Mouse (Mus musculus): ENCODE data around the gene 9530053A07Rik. TPM values are rescaled to one million over a fixed set of nuclear protein-coding genes. Genes with fewer than 3 reads are reported as not detected.
A peak's percentile ranks its signal among the peaks of the same experiment; 100 is the strongest.
"Not testable (repeated sequence)": the region's sequence is repeated elsewhere in the genome, so short reads cannot be mapped to it uniquely, and the experiment has no call there.

Gene 9530053A07Rik
- not detected in 2 replicates for polyA plus RNA-seq (2012; rRNA removed)

GRCm38 (mm10) chr7:28129166-28129565 lies at the start of gene 9530053A07Rik:
TSS of gene 9530053A07Rik (plus strand) at chr7:28129466.
- TF ChIP-seq CTCF (IDR thresholded peaks at IDR 0.05; ENCODE audit: extremely low read depth, insufficient read depth, insufficient read length, insufficient replicate concordance) (no peak), POLR2A (IDR thresholded peaks at IDR 0.05; ENCODE audit: low read depth, low read length) (no peak)
- no peaks in the 10 kb centered on the region for H3K36me3 ChIP-seq (ENCODE audit: control insufficient read depth, insufficient read depth, low read length)
- no peak for DNase-seq (ENCODE audit: low read depth in 1 of 2, low spot score in 2 of 2)
- no peak within 1 kb of the TSS for H3K27ac ChIP-seq (ENCODE audit: insufficient read depth, low read length)
- H3K27me3 ChIP-seq (ENCODE audit: control insufficient read depth, insufficient read depth, low read length), result no peaks in the 10 kb centered on the region
- H3K4me1 ChIP-seq (ENCODE audit: control insufficient read depth, insufficient read depth, insufficient read length), result no peaks in the 10 kb centered on the region
- H3K4me3 ChIP-seq (ENCODE audit: extremely low read depth, insufficient read depth, insufficient read length), result no peak within 1 kb of the TSS
- WGBS, result 75% methylated on average over 5 of the region's 5 CpGs

- Histone ChIP-seq H3K27me3 (ENCODE audit: control insufficient read depth, insufficient read depth, low read length) (no peaks in the 10 kb centered on the region), H3K4me1 (ENCODE audit: control insufficient read depth, insufficient read depth, insufficient read length) (no peaks in the 10 kb centered on the region), H3K36me3 (ENCODE audit: control insufficient read depth, insufficient read depth, low read length) (no peaks in the 10 kb centered on the region), H3K4me3 (ENCODE audit: extremely low read depth, insufficient read depth, insufficient read length) (no peak overlapping the region), H3K27ac (ENCODE audit: insufficient read depth, low read length) (no peak overlapping the region)
- WGBS, result 84% methylated on average over 7 of the region's 7 CpGs
- TF ChIP-seq CTCF (IDR thresholded peaks at IDR 0.05; ENCODE audit: extremely low read depth, insufficient read depth, insufficient read length, insufficient replicate concordance) (no peak), POLR2A (IDR thresholded peaks at IDR 0.05; ENCODE audit: low read depth, low read length) (no peak)
- DNase-seq (ENCODE audit: low read depth in 1 of 2, low spot score in 2 of 2), result no peak
Measured at GRCm38 (mm10) chr7:28084215-28084614, 45.1 kb upstream of the 9530053A07Rik start.

- H3K4me3 ChIP-seq (ENCODE audit: extremely low read depth, insufficient read depth, insufficient read length), result no peak overlapping the region
- TF ChIP-seq POLR2A (IDR thresholded peaks at IDR 0.05; ENCODE audit: low read depth, low read length) (no peak), CTCF (IDR thresholded peaks at IDR 0.05; ENCODE audit: extremely low read depth, insufficient read depth, insufficient read length, insufficient replicate concordance) (no peak)
- no peak overlapping the region for H3K27ac ChIP-seq (ENCODE audit: insufficient read depth, low read length)
- H3K4me1 ChIP-seq (ENCODE audit: control insufficient read depth, insufficient read depth, insufficient read length), result no peaks in the 10 kb centered on the region
- WGBS, result 81% methylated on average over 16 of the region's 16 CpGs
- H3K36me3 ChIP-seq (ENCODE audit: control insufficient read depth, insufficient read depth, low read length), result no peaks in the 10 kb centered on the region
- DNase-seq (ENCODE audit: low read depth in 1 of 2, low spot score in 2 of 2), result no peak
- no peaks in the 10 kb centered on the region for H3K27me3 ChIP-seq (ENCODE audit: control insufficient read depth, insufficient read depth, low read length)
Measured at GRCm38 (mm10) chr7:28086236-28086635, 43.0 kb upstream of the 9530053A07Rik start.

GRCm38 (mm10) chr7:28093541-28093940 lies 35.7 kb upstream of the 9530053A07Rik start:
- TF ChIP-seq POLR2A (IDR thresholded peaks at IDR 0.05; ENCODE audit: low read depth, low read length) (no peak), CTCF (IDR thresholded peaks at IDR 0.05; ENCODE audit: extremely low read depth, insufficient read depth, insufficient read length, insufficient replicate concordance) (no peak)
- no peaks in the 10 kb centered on the region for H3K27me3 ChIP-seq (ENCODE audit: control insufficient read depth, insufficient read depth, low read length)
- no peak overlapping the region for H3K27ac ChIP-seq (ENCODE audit: insufficient read depth, low read length)
- DNase-seq (ENCODE audit: low read depth in 1 of 2, low spot score in 2 of 2), result no peak
- H3K4me3 ChIP-seq (ENCODE audit: extremely low read depth, insufficient read depth, insufficient read length), result no peak overlapping the region
- H3K36me3 ChIP-seq (ENCODE audit: control insufficient read depth, insufficient read depth, low read length), result no peaks in the 10 kb centered on the region
- WGBS, result 50% methylated on average over 11 of the region's 11 CpGs
- H3K4me1 ChIP-seq (ENCODE audit: control insufficient read depth, insufficient read depth, insufficient read length), result no peaks in the 10 kb centered on the region

- Histone ChIP-seq H3K27ac (ENCODE audit: insufficient read depth, low read length) (no peak overlapping the region), H3K36me3 (ENCODE audit: control insufficient read depth, insufficient read depth, low read length) (no peaks in the 10 kb centered on the region), H3K27me3 (ENCODE audit: control insufficient read depth, insufficient read depth, low read length) (no peaks in the 10 kb centered on the region), H3K4me1 (ENCODE audit: control insufficient read depth, insufficient read depth, insufficient read length) (no peaks in the 10 kb centered on the region), H3K4me3 (ENCODE audit: extremely low read depth, insufficient read depth, insufficient read length) (no peak overlapping the region)
- no peak for DNase-seq (ENCODE audit: low read depth in 1 of 2, low spot score in 2 of 2)
- WGBS, result 92% methylated on average over 16 of the region's 16 CpGs
- TF ChIP-seq POLR2A (IDR thresholded peaks at IDR 0.05; ENCODE audit: low read depth, low read length), result no peak
- TF ChIP-seq CTCF (IDR thresholded peaks at IDR 0.05; ENCODE audit: extremely low read depth, insufficient read depth, insufficient read length, insufficient replicate concordance), result no peak
Measured at GRCm38 (mm10) chr7:28099101-28099500, 30.2 kb upstream of the 9530053A07Rik start.

- H3K36me3 ChIP-seq (ENCODE audit: control insufficient read depth, insufficient read depth, low read length), result no peaks in the 10 kb centered on the region
- no peak overlapping the region for H3K4me3 ChIP-seq (ENCODE audit: extremely low read depth, insufficient read depth, insufficient read length)
- TF ChIP-seq CTCF (IDR thresholded peaks at IDR 0.05; ENCODE audit: extremely low read depth, insufficient read depth, insufficient read length, insufficient replicate concordance) (no peak), POLR2A (IDR thresholded peaks at IDR 0.05; ENCODE audit: low read depth, low read length) (no peak)
- H3K4me1 ChIP-seq (ENCODE audit: control insufficient read depth, insufficient read depth, insufficient read length), result no peaks in the 10 kb centered on the region
- peak in 1 of 2 experiments; percentile 14 for DNase-seq (ENCODE audit: low read depth in 1 of 2, low spot score in 2 of 2)
- 67% methylated on average over 17 of the region's 17 CpGs for WGBS
- H3K27ac ChIP-seq (ENCODE audit: insufficient read depth, low read length), result no peak overlapping the region
- H3K27me3 ChIP-seq (ENCODE audit: control insufficient read depth, insufficient read depth, low read length), result no peaks in the 10 kb centered on the region
Measured at GRCm38 (mm10) chr7:28100596-28101590, 28.4 kb upstream of the 9530053A07Rik start.

- not testable (repeated sequence) for DNase-seq (ENCODE audit: low read depth in 1 of 2, low spot score in 2 of 2); H3K36me3 ChIP-seq (ENCODE audit: control insufficient read depth, insufficient read depth, low read length); H3K27me3 ChIP-seq (ENCODE audit: control insufficient read depth, insufficient read depth, low read length); H3K4me1 ChIP-seq (ENCODE audit: control insufficient read depth, insufficient read depth, insufficient read length); H3K27ac ChIP-seq (ENCODE audit: insufficient read depth, low read length); H3K4me3 ChIP-seq (ENCODE audit: extremely low read depth, insufficient read depth, insufficient read length)
- 48% methylated on average over 5 of the region's 5 CpGs for WGBS
Measured at GRCm38 (mm10) chr7:28102936-28103335, 26.3 kb upstream of the 9530053A07Rik start.

Measured in spleen, adult 2 months (tissue).